Mouse (Mus musculus): ENCODE measurements around the gene Tubg2.
"Not testable (repeated sequence)": the region's sequence is repeated elsewhere in the genome, so short reads cannot be mapped to it uniquely, and the experiment has no call there.

Tubg2 gene

GRCm38 (mm10) chr11:101138536-101139181, 17.0 kb upstream of the Tubg2 start:
- no peak for DNase-seq (ENCODE audit: low spot score)

- DNase-seq (ENCODE audit: low spot score): no peak
These were observed 15.4 kb upstream of the Tubg2 start for GRCm38 (mm10) chr11:101140164-101140819.

GRCm38 (mm10) chr11:101141088-101141487, 14.6 kb upstream of the Tubg2 start:
- no peak for DNase-seq (ENCODE audit: low spot score)

GRCm38 (mm10) chr11:101142215-101142967, 13.3 kb upstream of the Tubg2 start:
- DNase-seq (ENCODE audit: low spot score): no peak

- DNase-seq (ENCODE audit: low spot score): no peak
These were observed 12.1 kb upstream of the Tubg2 start for GRCm38 (mm10) chr11:101143338-101144225.

- no peak for DNase-seq (ENCODE audit: low spot score)
These were observed 9.3 kb upstream of the Tubg2 start for GRCm38 (mm10) chr11:101146377-101146776.

- no peak for DNase-seq (ENCODE audit: low spot score)
These were observed 7.0 kb upstream of the Tubg2 start for GRCm38 (mm10) chr11:101148751-101149150.

GRCm38 (mm10) chr11:101149178-101150105, 6.3 kb upstream of the Tubg2 start:
- DNase-seq (ENCODE audit: low spot score): no peak

- no peak for DNase-seq (ENCODE audit: low spot score)
These were observed 4.6 kb upstream of the Tubg2 start for GRCm38 (mm10) chr11:101151063-101151462.

GRCm38 (mm10) chr11:101152825-101153224, 2.9 kb upstream of the Tubg2 start:
- no peak for DNase-seq (ENCODE audit: low spot score)

GRCm38 (mm10) chr11:101154648-101155047, 1.1 kb upstream of the Tubg2 start:
- no peak for DNase-seq (ENCODE audit: low spot score)

GRCm38 (mm10) chr11:101155151-101155550, 556 bp upstream of the Tubg2 start:
- no peak for DNase-seq (ENCODE audit: low spot score)

GRCm38 (mm10) chr11:101160151-101160550, 4.4 kb downstream of the Tubg2 start:
- not testable (repeated sequence) for DNase-seq (ENCODE audit: low spot score)

- not testable (repeated sequence) for DNase-seq (ENCODE audit: low spot score)
These were observed 5.3 kb downstream of the Tubg2 start for GRCm38 (mm10) chr11:101160981-101161505.

- no peak for DNase-seq (ENCODE audit: low spot score)
These were observed 5.8 kb downstream of the Tubg2 start for GRCm38 (mm10) chr11:101161551-101161950.

GRCm38 (mm10) chr11:101162301-101162700, 6.6 kb downstream of the Tubg2 start:
- no peak for DNase-seq (ENCODE audit: low spot score)

- no peak for DNase-seq (ENCODE audit: low spot score)
These were observed 7.1 kb downstream of the Tubg2 start for GRCm38 (mm10) chr11:101162772-101163171.

GRCm38 (mm10) chr11:101163476-101164350, 8.0 kb downstream of the Tubg2 start:
- no peak for DNase-seq (ENCODE audit: low spot score)

GRCm38 (mm10) chr11:101164351-101164665, 8.6 kb downstream of the Tubg2 start:
- DNase-seq (ENCODE audit: low spot score): no peak

All from layer of hippocampus, adult 9-10 months (tissue).